Mouse (Mus musculus) adrenal gland, postnatal 36 days (tissue): ENCODE measurements around the gene Psmb9. TPM values are rescaled to one million over a fixed set of nuclear protein-coding genes. Genes with fewer than 3 reads are reported as not detected.
A peak's percentile ranks its signal among the peaks of the same experiment; 100 is the strongest.
"Not testable (repeated sequence)": the region's sequence is repeated elsewhere in the genome, so short reads cannot be mapped to it uniquely, and the experiment has no call there.

Experiments
- DNase-seq, 2 experiments: peaks; one replicate each; pipeline ENCODE4 v3.0.0; 2021; ENCODE audit warnings: mixed read lengths in 1 of 2
- total RNA-seq, 2 experiments: library from RNA; stranded (reverse); gene quantifications; 2 replicates each; pipeline ENCODE4 v1.2.3; 2021

Psmb9 gene
- total RNA-seq, 2 experiments from 2014 or later: 11.2 to 18.8 TPM

GRCm38 (mm10) chr17:34183564-34184219 is 3.9 kb downstream of the Psmb9 start:
- DNase-seq: no peak

GRCm38 (mm10) chr17:34179913-34180859 is 7.4 kb downstream of the Psmb9 start:
- no peak for DNase-seq

GRCm38 (mm10) chr17:34179019-34179418 is 8.5 kb downstream of the Psmb9 start:
- no peak for DNase-seq

GRCm38 (mm10) chr17:34177179-34177578 is 10.4 kb downstream of the Psmb9 start:
- DNase-seq: no peak

GRCm38 (mm10) chr17:34174075-34174474 is 13.5 kb downstream of the Psmb9 start:
- DNase-seq: no peak

- DNase-seq: no peak
These were observed 15.0 kb downstream of the Psmb9 start for GRCm38 (mm10) chr17:34172528-34172927.

GRCm38 (mm10) chr17:34170877-34171498 is 16.6 kb downstream of the Psmb9 start:
- peak; percentile 81 to 83 for DNase-seq

- no peak for DNase-seq
These were observed 17.1 kb downstream of the Psmb9 start for GRCm38 (mm10) chr17:34170487-34170876.

- DNase-seq: peak; percentile 34 to 56
These were observed 18.3 kb downstream of the Psmb9 start for GRCm38 (mm10) chr17:34169279-34169678.

- DNase-seq: no peak
These were observed 22.4 kb downstream of the Psmb9 start for GRCm38 (mm10) chr17:34165033-34165730.

GRCm38 (mm10) chr17:34164202-34164895 is 23.2 kb downstream of the Psmb9 start:
- peak; percentile 28 to 49 for DNase-seq

GRCm38 (mm10) chr17:34155534-34155933 is 32.0 kb downstream of the Psmb9 start:
- no peak for DNase-seq

GRCm38 (mm10) chr17:34152923-34153322 is 34.6 kb downstream of the Psmb9 start, which contains the start of gene H2-DMb1:
Gene H2-DMb1 (plus strand): TSS chr17:34153072.
- peak; percentile 23 to 51 for DNase-seq

GRCm38 (mm10) chr17:34144960-34145371 is 42.6 kb downstream of the Psmb9 start:
- no peak for DNase-seq

- DNase-seq: not testable (repeated sequence)
These were observed 43.3 kb downstream of the Psmb9 start for GRCm38 (mm10) chr17:34144221-34144620.

GRCm38 (mm10) chr17:34143461-34143860 is 44.1 kb downstream of the Psmb9 start:
- DNase-seq: no peak

GRCm38 (mm10) chr17:34143033-34143432 is 44.5 kb downstream of the Psmb9 start, which contains the start of gene H2-DMb2:
Gene H2-DMb2 (plus strand): TSS chr17:34143307.
- DNase-seq: peak; percentile 10 to 70

GRCm38 (mm10) chr17:34142456-34143010 is 45.0 kb downstream of the Psmb9 start:
- DNase-seq: no peak

- no peak for DNase-seq
These were observed 46.1 kb downstream of the Psmb9 start for GRCm38 (mm10) chr17:34141448-34141847.

GRCm38 (mm10) chr17:34140240-34140639 is 47.3 kb downstream of the Psmb9 start:
- DNase-seq: no peak

GRCm38 (mm10) chr17:34139416-34139815 is 48.1 kb downstream of the Psmb9 start:
- DNase-seq: peak; percentile 46 to 47
